ENCODE assay signal across 11 mouse cellular contexts in genomic region chr6:32016841-32017240, GRCm38 (mm10). TPM values are rescaled to one million over a fixed set of nuclear protein-coding genes. Genes with fewer than 3 reads are reported as not detected.
DNase-seq lines count a peak whose midpoint lies in the region; ATAC-seq and TF ChIP-seq lines count a peak whose summit lies in the region.
"Had no signal": no experiment of that assay in that cellular context is flagged by ENCODE, and none has a peak within 500 bp of the region (broad histone marks: within the 10 kb centered on the region; RNA-seq: fewer than 3 reads in every experiment).

No protein-coding gene starts in this region.

- no peak for TF ChIP-seq POLR2A in lung, adult 2 months (IDR thresholded peaks at IDR 0.05; ENCODE audit: borderline replicate concordance, extremely low read depth, low read depth, low read length)

- H3K27me3 ChIP-seq in lung, embryonic 15.5 days = no peaks in the 10 kb centered on the region
- no peaks in the 10 kb centered on the region for H3K27me3 ChIP-seq in intestine, embryonic 16.5 days (replicated peaks; ENCODE audit: control insufficient read depth, insufficient read depth, low read length)

- H3K9ac ChIP-seq in lung, embryonic 15.5 days = no peak overlapping the region
- no peak overlapping the region for H3K9ac ChIP-seq in intestine, embryonic 16.5 days (ENCODE audit: low read depth, low read length)
- H3K9ac ChIP-seq: hindbrain, embryonic 14.5 days had no signal

- H3K36me3 ChIP-seq in lung, embryonic 15.5 days = no peaks in the 10 kb centered on the region
- H3K36me3 ChIP-seq in intestine, embryonic 16.5 days (ENCODE audit: control insufficient read depth, insufficient read depth, low read length) = no peaks in the 10 kb centered on the region

- ATAC-seq in lung, embryonic 15.5 days (ENCODE audit: borderline replicate concordance, extremely low read depth, low FRiP score, low TSS enrichment) = no peak
- ATAC-seq in monocyte, adult 5-6 weeks (replicated peaks; ENCODE audit: insufficient number of reproducible peaks, low FRiP score, low TSS enrichment, poor library complexity, severe bottlenecking) = no peak
- no peak for ATAC-seq in intestine, embryonic 16.5 days

- no peak for DNase-seq in lung, adult 2 months
- DNase-seq in brain, adult 2 months (ENCODE audit: low read depth, low spot score) = peak; percentile 21
- peak; percentile 52 to 74 for DNase-seq in cerebellum, postnatal 25 days
- DNase-seq in kidney, postnatal 4 days = peak; percentile 20 to 21
- no peak for DNase-seq in layer of hippocampus, adult 18-20 months (ENCODE audit: low spot score in 2 of 2)

- H3K9me3 ChIP-seq in lung, embryonic 15.5 days = no peaks in the 10 kb centered on the region
- H3K9me3 ChIP-seq in intestine, embryonic 16.5 days (ENCODE audit: control insufficient read depth, low read length) = no peaks in the 10 kb centered on the region

- peaks cover 19% of the 10 kb centered on the region for H3K4me1 ChIP-seq in lung, embryonic 15.5 days
- no peaks in the 10 kb centered on the region for H3K4me1 ChIP-seq in lung, adult 2 months (ENCODE audit: control insufficient read depth, insufficient read depth, low read length)
- H3K4me1 ChIP-seq in intestine, embryonic 16.5 days (ENCODE audit: control insufficient read depth, insufficient read depth, low read length) = no peaks in the 10 kb centered on the region

- no peak overlapping the region for H3K4me3 ChIP-seq in lung, embryonic 15.5 days
- H3K4me3 ChIP-seq in lung, adult 2 months (replicated peaks; ENCODE audit: extremely low read depth, low read depth, low read length) = no peak overlapping the region
- no peak overlapping the region for H3K4me3 ChIP-seq in intestine, embryonic 16.5 days (ENCODE audit: low read length)

- WGBS in lung, embryonic 15.5 days = 59% methylated on average over 7 of the region's 7 CpGs
- 59% methylated on average over 7 of the region's 7 CpGs for WGBS in lung, adult 2 months
- 72% methylated on average over 7 of the region's 7 CpGs for WGBS in intestine, embryonic 16.5 days

- H3K4me2 ChIP-seq in lung, embryonic 15.5 days = no peak overlapping the region
- no peak overlapping the region for H3K4me2 ChIP-seq in intestine, embryonic 16.5 days (ENCODE audit: low read depth, low read length)
- H3K4me2 ChIP-seq: hindbrain, embryonic 14.5 days had no signal

- TF ChIP-seq CTCF in lung, adult 2 months (IDR thresholded peaks at IDR 0.05; ENCODE audit: insufficient read depth, low read length) = no peak

- peak overlapping the region; percentile 72; the same call in 1 of the 2 replicates for H3K27ac ChIP-seq in lung, embryonic 15.5 days
- H3K27ac ChIP-seq in intestine, embryonic 16.5 days (ENCODE audit: low read length) = no peak overlapping the region
- H3K27ac ChIP-seq: hindbrain, embryonic 14.5 days had no signal

RNA-seq across cellular contexts. Expression of gene 1700012A03Rik, which starts 33.2 kb away (rescaled TPM):
- not detected in 2 replicates for polyA plus RNA-seq in lung, embryonic 15.5 days (2015; fragmentation: Nextera tagmentation; extraction: Ambion mirVana)
- polyA plus RNA-seq in lung, adult 2 months (2012; rRNA removed) = not detected in 2 replicates
- not detected for total RNA-seq in layer of hippocampus, adult 18-20 months (2021)
- total RNA-seq in monocyte, adult 5-6 weeks (2017) = not detected in 3 replicates
- polyA plus RNA-seq in intestine, embryonic 16.5 days (2015; fragmentation: Nextera tagmentation; extraction: Ambion mirVana) = not detected in 2 replicates
- total RNA-seq: ES-E14; left cerebral cortex, postnatal 14 days had no signal
- polyA plus RNA-seq: hindbrain, embryonic 14.5 days had no signal

Comparison
In these comparisons a context has a peak if more than half of its experiments do, and no peak if none do; other contexts are left out.
1. DNase-seq: peak in brain, adult 2 months (single experiment), cerebellum, postnatal 25 days (2 of 2) and kidney, postnatal 4 days (2 of 2); none in lung, adult 2 months (single experiment) and layer of hippocampus, adult 18-20 months (0 of 2).